Mouse (Mus musculus) adrenal gland (tissue): ENCODE results near the gene Fosl1.

ENCODE experiments used
- intact Hi-C: fragments of 180-260 bp; cut with DNase I; formaldehyde crosslinking; loops from one replicate; pipeline ENCODE4 v1.15.1; 2025

Gene Fosl1

GRCm38 (mm10) chr19:5500330-5500875, 53.1 kb downstream of the Fosl1 start:
- intact Hi-C loops: no loop called here

GRCm38 (mm10) chr19:5503687-5504086, 56.3 kb downstream of the Fosl1 start, which contains the start of gene 1700020D05Rik:
Gene 1700020D05Rik, minus strand, starts transcription at chr19:5503787.
- intact Hi-C loops: no loop called here
